Mouse (Mus musculus): ENCODE results near the gene Pate2.

GRCm38 (mm10) chr9:35687013-35687412 lies 116.9 kb downstream of the Pate2 start, which contains the start of gene Pate1:
- no peak for TF ChIP-seq POLR2A (IDR thresholded peaks at IDR 0.05; ENCODE audit: low read depth, low read length)
- no peak for TF ChIP-seq CTCF (IDR thresholded peaks at IDR 0.05; ENCODE audit: extremely low read depth, insufficient read length, insufficient replicate concordance, low read depth, low read length)
